Mouse (Mus musculus): ENCODE measurements at regions not wholly inside any gene's neighbourhood (a gene's known extent, or its start where the extent isn't known, plus 50 kb on each side); places are given as distances from the start of the nearest gene placed in this dataset.

GRCm38 (mm10) chrX:153937346-153937745, 75.1 kb downstream of the Samt1 start:
- TF ChIP-seq CTCF (conservative IDR thresholded peaks at IDR 0.05; ENCODE audit: insufficient read depth, insufficient read length, low read depth, low read length) (no peak), POLR2A (IDR thresholded peaks at IDR 0.05; ENCODE audit: low read depth, low read length) (no peak)

All from kidney, adult 2 months (tissue).